Mouse (Mus musculus) intestine, embryonic 14.5 days (tissue): ENCODE data around the gene Ppp1r18. TPM values are rescaled to one million over a fixed set of nuclear protein-coding genes. Genes with fewer than 3 reads are reported as not detected.

ENCODE experiments used
- ATAC-seq: fragments of 200-750 bp; cut with Nextera tagmentation; replicated peaks from 2 replicates; pipeline ENCODE4 v1.8.0; 2017; ENCODE audit warnings: low read depth, moderate number of reproducible peaks, moderate TSS enrichment, moderate library complexity; ENCODE audit not compliant: low FRiP score, low TSS enrichment
- DNase-seq: peaks from one replicate; pipeline ENCODE4 v3.0.0-alpha.2; 2018; ENCODE audit warnings: low spot score
- H3K27ac ChIP-seq: fragments of 300-500 bp; sonication (generic); 2 replicates; pipeline ENCODE4 v1.5.1; 2014; ENCODE audit warnings: low read depth, mild to moderate bottlenecking, control low read depth
- H3K27me3 ChIP-seq: fragments of 300-500 bp; sonication (generic); replicated peaks from 2 replicates; pipeline ENCODE4 v1.6.1; 2014; ENCODE audit warnings: low read length, control low read depth; ENCODE audit not compliant: control insufficient read depth, insufficient read depth
- H3K36me3 ChIP-seq: fragments of 300-500 bp; sonication (generic); 2 replicates; pipeline ENCODE4 v1.6.1; 2014; ENCODE audit warnings: low read length, control low read depth; ENCODE audit not compliant: control insufficient read depth, insufficient read depth
- H3K4me1 ChIP-seq: fragments of 300-500 bp; sonication (generic); replicated peaks from 2 replicates; pipeline ENCODE4 v1.6.1; 2014; ENCODE audit warnings: low read length, control low read depth, mixed read lengths; ENCODE audit not compliant: control insufficient read depth, insufficient read depth
- H3K4me2 ChIP-seq: fragments of 300-500 bp; sonication (generic); 2 replicates; pipeline ENCODE4 v1.6.1; 2014; ENCODE audit warnings: low read length
- H3K4me3 ChIP-seq: fragments of 300-500 bp; sonication (generic); 2 replicates; pipeline ENCODE4 v1.5.1; 2014; ENCODE audit warnings: low read depth, low read length, control low read depth, mixed read lengths
- H3K9ac ChIP-seq: fragments of 300-500 bp; sonication (generic); 2 replicates; pipeline ENCODE4 v1.6.1; 2014; ENCODE audit warnings: mild to moderate bottlenecking, low read length
- H3K9me3 ChIP-seq: fragments of 300-500 bp; sonication (generic); 2 replicates; pipeline ENCODE4 v1.6.1; 2016; ENCODE audit warnings: low read length, control low read depth; ENCODE audit not compliant: control insufficient read depth
- WGBS: fragments of 180-500 bp; shearing (Covaris S2); extraction: QIAGEN DNeasy Blood & Tissue Kit; methylation state at CpG from one replicate; pipeline ENCODE4 v1.1.7; 2014; 5-methylcytosine and 5-hydroxymethylcytosine counted together
- polyA plus RNA-seq: library from polyadenylated mRNA; unstranded; fragments of >200 nt; fragmentation: Nextera tagmentation; extraction: Ambion mirVana; gene quantifications from 2 replicates; pipeline ENCODE4 v1.2.1, GENCODE M21; 2014

The Ppp1r18 gene
- polyA plus RNA-seq, 1 experiment from 2014 or later, result 23.2 TPM

GRCm38 (mm10) chr17:35861198-35861857 is 4.1 kb upstream of the Ppp1r18 start, which contains the start of gene Nrm:
Gene Nrm (plus strand): TSS chr17:35861318.
- ATAC-seq (peak; percentile 91), DNase-seq (peak; percentile 97)
- WGBS, result under 1% methylated on average over 47 of the region's 47 CpGs
- H3K27ac ChIP-seq, result peak within 1 kb of the TSS; percentile 89
- peak within 1 kb of the TSS; percentile 83 for H3K4me3 ChIP-seq
- H3K4me1 ChIP-seq, result peaks cover 15% of the 10 kb centered on the region
- H3K9me3 ChIP-seq, result no peaks in the 10 kb centered on the region
- H3K36me3 ChIP-seq, result peaks cover 21% of the 10 kb centered on the region
- H3K27me3 ChIP-seq, result no peaks in the 10 kb centered on the region
- peak within 1 kb of the TSS; percentile 67 for H3K9ac ChIP-seq
- peak within 1 kb of the TSS; percentile 59 for H3K4me2 ChIP-seq

GRCm38 (mm10) chr17:35864832-35865353 is 500 bp upstream of the Ppp1r18 start:
- no peaks in the 10 kb centered on the region for H3K27me3 ChIP-seq
- ATAC-seq, result no peak

GRCm38 (mm10) chr17:35866281-35866831 is 963 bp downstream of the Ppp1r18 start:
- Histone ChIP-seq H3K4me3 (peak overlapping the region; percentile 68), H3K4me1 (peaks cover 50% of the 10 kb centered on the region), H3K27me3 (no peaks in the 10 kb centered on the region), H3K9me3 (0 out of 2 replicates have a peak, but pooled peaks cover 3% of the 10 kb centered on the region), H3K4me2 (peak overlapping the region; percentile 92), H3K27ac (peak overlapping the region; percentile 96), H3K9ac (peak overlapping the region; percentile 62), H3K36me3 (peaks cover 7% of the 10 kb centered on the region)
- under 1% methylated on average over 38 of the region's 38 CpGs for WGBS
- DNase-seq, result peak; percentile 87
- peak; percentile 39 for ATAC-seq

More at GRCm38 (mm10) chr17:35864832-35865353, 500 bp upstream of the Ppp1r18 start:
- DNase-seq, result no peak
- Histone ChIP-seq H3K27ac (peak overlapping the region; percentile 96), H3K4me3 (peak overlapping the region; percentile 68), H3K4me1 (peaks cover 42% of the 10 kb centered on the region), H3K9ac (peak overlapping the region; percentile 62), H3K9me3 (no peaks in the 10 kb centered on the region), H3K36me3 (no peaks in the 10 kb centered on the region), H3K4me2 (peak overlapping the region; percentile 92)
- 26% methylated on average over 10 of the region's 10 CpGs for WGBS

- H3K27ac ChIP-seq, result peak overlapping the region; percentile 96
- peaks cover 50% of the 10 kb centered on the region for H3K4me1 ChIP-seq
- WGBS, result 13% methylated on average over 26 of the region's 26 CpGs
- DNase-seq, result peak; percentile 63
- peak overlapping the region; percentile 68 for H3K4me3 ChIP-seq
- ATAC-seq, result no peak
- H3K9ac ChIP-seq, result peak overlapping the region; percentile 62
- H3K9me3 ChIP-seq, result 0 out of 2 replicates have a peak, but pooled peaks cover 5% of the 10 kb centered on the region
- H3K36me3 ChIP-seq, result peaks cover 8% of the 10 kb centered on the region
- H3K4me2 ChIP-seq, result peak overlapping the region; percentile 92
- H3K27me3 ChIP-seq, result no peaks in the 10 kb centered on the region
These were observed 1.8 kb downstream of the Ppp1r18 start for GRCm38 (mm10) chr17:35866911-35867890.

GRCm38 (mm10) chr17:35868165-35868820 is 2.9 kb downstream of the Ppp1r18 start:
- WGBS, result 31% methylated on average over 17 of the region's 17 CpGs
- 0 out of 2 replicates have a peak, but pooled peaks cover 5% of the 10 kb centered on the region for H3K9me3 ChIP-seq
- H3K27me3 ChIP-seq, result no peaks in the 10 kb centered on the region
- peak overlapping the region; percentile 92 for H3K4me2 ChIP-seq
- DNase-seq, result no peak
- H3K4me1 ChIP-seq, result peaks cover 50% of the 10 kb centered on the region
- H3K36me3 ChIP-seq, result peaks cover 8% of the 10 kb centered on the region
- peak overlapping the region; percentile 68 for H3K4me3 ChIP-seq
- peak overlapping the region; percentile 62 for H3K9ac ChIP-seq
- peak overlapping the region; percentile 77; the same call in 1 of the 2 replicates for H3K27ac ChIP-seq
- ATAC-seq, result no peak

GRCm38 (mm10) chr17:35868961-35869345 is 3.6 kb downstream of the Ppp1r18 start:
- Histone ChIP-seq H3K36me3 (peaks cover 9% of the 10 kb centered on the region), H3K9ac (peak overlapping the region; percentile 62), H3K4me1 (peaks cover 53% of the 10 kb centered on the region), H3K27me3 (no peaks in the 10 kb centered on the region), H3K9me3 (0 out of 2 replicates have a peak, but pooled peaks cover 5% of the 10 kb centered on the region), H3K4me3 (peak overlapping the region; percentile 68), H3K4me2 (peak overlapping the region; percentile 92), H3K27ac (peak overlapping the region; percentile 77)
- no peak for ATAC-seq
- WGBS, result 6% methylated on average over 7 of the region's 7 CpGs
- no peak for DNase-seq

- peak overlapping the region; percentile 62 for H3K9ac ChIP-seq
- peak overlapping the region; percentile 77 for H3K27ac ChIP-seq
- H3K36me3 ChIP-seq, result peaks cover 15% of the 10 kb centered on the region
- H3K27me3 ChIP-seq, result no peaks in the 10 kb centered on the region
- 0 out of 2 replicates have a peak, but pooled peaks cover 5% of the 10 kb centered on the region for H3K9me3 ChIP-seq
- WGBS, result 4% methylated on average over 7 of the region's 7 CpGs
- H3K4me1 ChIP-seq, result peaks cover 51% of the 10 kb centered on the region
- DNase-seq, result peak; percentile 57
- ATAC-seq, result no peak
- H3K4me2 ChIP-seq, result peak overlapping the region; percentile 92
- peak overlapping the region; percentile 68 for H3K4me3 ChIP-seq
These were observed 4.1 kb downstream of the Ppp1r18 start for GRCm38 (mm10) chr17:35869346-35870067.
